Mouse (Mus musculus) splenic B cell, adult 2 months (primary cell): ENCODE data around the gene Fpgs.

ENCODE experiments used
- DNase-seq: peaks from one replicate; pipeline ENCODE4 v3.0.0-alpha.2; 2011; ENCODE audit warnings: low read depth, low spot score
- H3K27me3 ChIP-seq: 2 replicates; pipeline ENCODE4 v1.6.1; 2012; ENCODE audit warnings: mild to moderate bottlenecking, low read length, moderate library complexity, mixed read lengths; ENCODE audit not compliant: control insufficient read depth, poor library complexity, insufficient read depth, severe bottlenecking
- H3K36me3 ChIP-seq: 2 replicates; pipeline ENCODE4 v1.6.1; 2012; ENCODE audit warnings: mild to moderate bottlenecking, low read length, moderate library complexity, mixed read lengths; ENCODE audit not compliant: control insufficient read depth, poor library complexity, insufficient read depth, severe bottlenecking

The Fpgs gene

GRCm38 (mm10) chr2:32714117-32714986 lies 10.4 kb upstream of the Fpgs start:
- Histone ChIP-seq H3K27me3 (no peaks in the 10 kb centered on the region), H3K36me3 (peaks cover 9% of the 10 kb centered on the region)
- peak; percentile 65 for DNase-seq

GRCm38 (mm10) chr2:32712934-32713817 lies 9.2 kb upstream of the Fpgs start, which contains the start of gene Cdk9:
Gene Cdk9, minus strand, starts transcription at chr2:32713076.
- no peaks in the 10 kb centered on the region for H3K27me3 ChIP-seq
- H3K36me3 ChIP-seq: peaks cover 13% of the 10 kb centered on the region
- DNase-seq: peak; percentile 94

- peaks cover 13% of the 10 kb centered on the region for H3K36me3 ChIP-seq
- DNase-seq: peak; percentile 95
These were observed 8.6 kb upstream of the Fpgs start for GRCm38 (mm10) chr2:32712586-32712933.

GRCm38 (mm10) chr2:32712108-32712551 lies 8.2 kb upstream of the Fpgs start:
- H3K36me3 ChIP-seq: peaks cover 13% of the 10 kb centered on the region
- DNase-seq: peak; percentile 70
- H3K27me3 ChIP-seq: no peaks in the 10 kb centered on the region

More at GRCm38 (mm10) chr2:32712586-32712933, 8.6 kb upstream of the Fpgs start:
- no peaks in the 10 kb centered on the region for H3K27me3 ChIP-seq

GRCm38 (mm10) chr2:32711301-32712056 lies 7.5 kb upstream of the Fpgs start:
- H3K36me3 ChIP-seq: peaks cover 13% of the 10 kb centered on the region
- no peak for DNase-seq

GRCm38 (mm10) chr2:32710425-32710824 lies 6.5 kb upstream of the Fpgs start:
- peaks cover 19% of the 10 kb centered on the region for H3K36me3 ChIP-seq
- no peaks in the 10 kb centered on the region for H3K27me3 ChIP-seq
- peak; percentile 71 for DNase-seq

More at GRCm38 (mm10) chr2:32711301-32712056, 7.5 kb upstream of the Fpgs start:
- no peaks in the 10 kb centered on the region for H3K27me3 ChIP-seq

- DNase-seq: no peak
- H3K27me3 ChIP-seq: no peaks in the 10 kb centered on the region
- peaks cover 21% of the 10 kb centered on the region for H3K36me3 ChIP-seq
These were observed 5.7 kb upstream of the Fpgs start for GRCm38 (mm10) chr2:32709521-32710137.

- DNase-seq: peak; percentile 87
- Histone ChIP-seq H3K27me3 (no peaks in the 10 kb centered on the region), H3K36me3 (peaks cover 21% of the 10 kb centered on the region)
These were observed 4.7 kb upstream of the Fpgs start for GRCm38 (mm10) chr2:32708643-32709042.

- peaks cover 22% of the 10 kb centered on the region for H3K36me3 ChIP-seq
- no peak for DNase-seq
- H3K27me3 ChIP-seq: no peaks in the 10 kb centered on the region
These were observed 3.0 kb upstream of the Fpgs start for GRCm38 (mm10) chr2:32706971-32707370.

GRCm38 (mm10) chr2:32705018-32705417 lies 1.1 kb upstream of the Fpgs start:
- DNase-seq: no peak
- peaks cover 20% of the 10 kb centered on the region for H3K36me3 ChIP-seq
- no peaks in the 10 kb centered on the region for H3K27me3 ChIP-seq

GRCm38 (mm10) chr2:32703046-32703445 lies 899 bp downstream of the Fpgs start:
- no peak for DNase-seq
- H3K36me3 ChIP-seq: peaks cover 9% of the 10 kb centered on the region
- H3K27me3 ChIP-seq: no peaks in the 10 kb centered on the region

- H3K36me3 ChIP-seq: peaks cover 7% of the 10 kb centered on the region
- no peak for DNase-seq
- no peaks in the 10 kb centered on the region for H3K27me3 ChIP-seq
These were observed 2.8 kb downstream of the Fpgs start for GRCm38 (mm10) chr2:32700966-32701743.

- Histone ChIP-seq H3K27me3 (no peaks in the 10 kb centered on the region), H3K36me3 (peaks cover 2% of the 10 kb centered on the region; the same call in 1 of the 2 replicates)
- DNase-seq: no peak
These were observed 4.3 kb downstream of the Fpgs start for GRCm38 (mm10) chr2:32699680-32700079.
